20 mouse cellular contexts compared by ENCODE assay signal in genomic region chr1:84943549-84943948, GRCm38 (mm10). TPM values are rescaled to one million over a fixed set of nuclear protein-coding genes. Genes with fewer than 3 reads are reported as not detected.
A peak's percentile ranks its signal among the peaks of the same experiment; 100 is the strongest.
DNase-seq lines count a peak whose midpoint lies in the region; ATAC-seq lines count a peak whose summit lies in the region.
"Had no signal": no experiment of that assay in that cellular context is flagged by ENCODE, and none has a peak within 500 bp of the region (broad histone marks: within the 10 kb centered on the region; RNA-seq: fewer than 3 reads in every experiment).

No protein-coding gene starts in this region.

- H3K4me1 ChIP-seq in midbrain, embryonic 11.5 days (ENCODE audit: control insufficient read depth, insufficient read depth, low read length), result no peaks in the 10 kb centered on the region
- no peaks in the 10 kb centered on the region for H3K4me1 ChIP-seq in midbrain, embryonic 10.5 days

- H3K4me2 ChIP-seq in midbrain, embryonic 11.5 days, result no peak overlapping the region

- peak; percentile 80 for DNase-seq in heart, adult 11 months
- DNase-seq in heart, adult 8-10 months (ENCODE audit: low spot score), result no peak
- peak; percentile 61 for DNase-seq in midbrain, embryonic 11.5 days (ENCODE audit: low spot score, missing footprints)
- no peak for DNase-seq in midbrain, embryonic 10.5 days (ENCODE audit: low spot score)
- DNase-seq: adrenal gland, adult 2 months; adrenal gland, adult 8-10 months; adrenal gland, postnatal 10 days; adrenal gland, postnatal 14 days; adrenal gland, postnatal 25 days; adrenal gland, postnatal 36 days; B cell, adult 2 months; cerebellum, adult 11 months; cerebellum, adult 11-12 months; cerebellum, adult 18-20 months had no signal

- ATAC-seq in midbrain, embryonic 11.5 days (ENCODE audit: low FRiP score), result no peak
- ATAC-seq: activated CD4-positive, CD25-positive, alpha-beta regulatory T cell, adult 4 months; CD4-positive, CD25-positive, alpha-beta regulatory T cell, adult 4 months; Patski had no signal

- no peak overlapping the region for H3K4me3 ChIP-seq in midbrain, embryonic 11.5 days (ENCODE audit: low read depth, low read length)
- H3K4me3 ChIP-seq in midbrain, embryonic 10.5 days, result no peak overlapping the region

- H3K27me3 ChIP-seq in midbrain, embryonic 11.5 days (ENCODE audit: control insufficient read depth, insufficient read depth, low read length), result no peaks in the 10 kb centered on the region
- no peaks in the 10 kb centered on the region for H3K27me3 ChIP-seq in midbrain, embryonic 10.5 days (ENCODE audit: low read depth, poor library complexity, severe bottlenecking)
- H3K27me3 ChIP-seq: CH12.LX, Patski had no signal

- H3K9ac ChIP-seq in midbrain, embryonic 11.5 days (ENCODE audit: low read length), result no peak overlapping the region

- no peaks in the 10 kb centered on the region for H3K36me3 ChIP-seq in midbrain, embryonic 11.5 days (ENCODE audit: control insufficient read depth, insufficient read depth, low read length)
- no peaks in the 10 kb centered on the region for H3K36me3 ChIP-seq in midbrain, embryonic 10.5 days
- H3K36me3 ChIP-seq: G1E had no signal

- no peaks in the 10 kb centered on the region for H3K9me3 ChIP-seq in midbrain, embryonic 11.5 days (ENCODE audit: control insufficient read depth, low read length)
- no peaks in the 10 kb centered on the region for H3K9me3 ChIP-seq in midbrain, embryonic 10.5 days (replicated peaks)

- no peak overlapping the region for H3K27ac ChIP-seq in midbrain, embryonic 11.5 days (ENCODE audit: low read depth, low read length)
- no peak overlapping the region for H3K27ac ChIP-seq in midbrain, embryonic 10.5 days (replicated peaks)

- WGBS in midbrain, embryonic 11.5 days, result 92% methylated on average over 4 of the region's 4 CpGs
- 96% methylated on average over 4 of the region's 4 CpGs for WGBS in midbrain, embryonic 10.5 days

RNA-seq across cellular contexts. Expression of gene Slc16a14, which starts 8.6 kb away (rescaled TPM):
- total RNA-seq in heart, adult 8-10 months (2022), result under 1 TPM in 3 of 4 experiments, not detected in 1; 0.09 to 0.20 (median 0.11) TPM
- polyA plus RNA-seq in midbrain, embryonic 11.5 days (2014; fragmentation: Nextera tagmentation; extraction: Ambion mirVana), result 4.7 and 4.8 TPM in 2 replicates
- polyA plus RNA-seq in midbrain, embryonic 10.5 days (2016; fragmentation: Nextera tagmentation; extraction: Ambion mirVana), result 2.6 and 7.6 TPM in 2 replicates
- total RNA-seq: MEL had no signal
- polyA plus RNA-seq: activated CD4-positive, CD25-positive, alpha-beta regulatory T cell, adult 4 months; CD4-positive, CD25-positive, alpha-beta regulatory T cell, adult 4 months; Patski had no signal

Comparison
In these comparisons a context has a peak if more than half of its experiments do, and no peak if none do; other contexts are left out.
1. DNase-seq: peak in heart, adult 11 months (single experiment) and midbrain, embryonic 11.5 days (single experiment); none in heart, adult 8-10 months (single experiment) and midbrain, embryonic 10.5 days (single experiment).